Mouse (Mus musculus): ENCODE measurements at regions not wholly inside any gene's neighbourhood (a gene's known extent, or its start where the extent isn't known, plus 50 kb on each side); places are given as distances from the start of the nearest gene placed in this dataset.

DNA sequence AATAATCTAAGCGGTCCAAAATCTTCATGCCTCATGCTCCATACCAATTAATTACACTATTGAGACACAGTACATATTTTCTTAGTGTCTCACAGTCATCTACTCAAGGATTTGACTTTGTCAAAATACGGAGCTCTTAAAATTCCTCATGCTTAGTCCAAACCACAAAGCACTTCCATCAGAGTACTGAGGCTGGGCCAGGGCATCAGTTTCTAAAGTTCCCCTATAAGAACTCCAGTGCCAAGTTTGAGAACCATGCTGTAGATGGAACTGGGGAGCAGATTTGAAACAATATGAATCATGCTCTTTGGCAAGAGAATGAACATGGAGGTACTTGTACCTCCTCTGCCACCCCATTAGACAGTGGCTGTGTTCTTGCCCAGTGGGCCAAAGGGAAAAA, 176.9 kb downstream of the Ahr start:
- DNase-seq = no peak
- Histone ChIP-seq H3K4me3 (ENCODE audit: insufficient read depth, low read depth, low read length) (no peak overlapping the region), H3K27me3 (replicated peaks; ENCODE audit: control insufficient read depth, insufficient read depth, low read length) (no peaks in the 10 kb centered on the region), H3K27ac (ENCODE audit: insufficient read depth, low read depth, low read length) (no peak overlapping the region), H3K4me1 (ENCODE audit: control insufficient read depth, insufficient read depth, low read length) (no peaks in the 10 kb centered on the region), H3K36me3 (ENCODE audit: control insufficient read depth, insufficient read depth, low read length) (no peaks in the 10 kb centered on the region)
- no peak for TF ChIP-seq CTCF (conservative IDR thresholded peaks at IDR 0.05; ENCODE audit: insufficient read depth, insufficient read length, low read depth, low read length)
- TF ChIP-seq POLR2A (IDR thresholded peaks at IDR 0.05; ENCODE audit: low read depth, low read length) = no peak
- WGBS = 86% methylated on average over 2 of the region's 2 CpGs

DNA sequence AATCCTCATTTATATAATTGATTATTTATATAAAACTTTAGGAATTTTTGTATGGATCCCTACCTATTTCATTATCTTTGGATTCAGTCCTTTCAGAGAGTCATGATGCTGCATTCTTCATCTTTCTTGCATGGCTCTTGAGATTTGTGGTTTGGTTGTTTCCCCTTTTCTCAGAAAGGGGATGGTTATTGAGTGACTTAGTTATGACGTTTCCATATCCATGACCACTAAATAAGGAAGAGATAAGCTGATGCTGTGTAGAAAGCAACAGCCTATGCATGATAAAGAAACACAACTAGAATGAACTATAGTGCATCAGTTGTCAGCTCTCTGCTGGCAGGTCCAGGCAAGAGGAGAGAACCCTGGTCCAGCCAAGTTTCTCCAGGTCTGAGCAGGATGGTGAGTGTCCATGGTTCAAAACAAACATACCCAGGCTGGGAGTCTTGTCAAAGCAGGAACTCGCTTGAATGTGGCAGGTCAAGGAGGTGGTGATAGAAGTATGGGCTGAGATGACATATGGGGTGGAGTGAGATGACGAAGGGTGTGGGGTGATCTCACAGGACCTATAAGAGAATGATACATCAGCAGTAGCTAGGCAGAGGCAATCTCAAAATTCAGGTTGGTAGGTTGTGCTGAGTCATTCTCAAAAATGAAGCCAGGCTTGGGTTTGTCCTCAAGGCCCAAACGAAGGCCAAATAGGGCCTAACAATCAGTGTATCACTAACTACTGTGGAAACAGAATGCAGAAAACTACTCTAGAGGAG, 196.5 kb downstream of the Ahr start:
- 87% methylated on average over 4 of the region's 4 CpGs for WGBS
- H3K36me3 ChIP-seq (ENCODE audit: control insufficient read depth, insufficient read depth, low read length) = no peaks in the 10 kb centered on the region
- H3K4me1 ChIP-seq (ENCODE audit: control insufficient read depth, insufficient read depth, low read length) = no peaks in the 10 kb centered on the region
- no peak overlapping the region for H3K4me3 ChIP-seq (ENCODE audit: insufficient read depth, low read depth, low read length)
- no peaks in the 10 kb centered on the region for H3K27me3 ChIP-seq (replicated peaks; ENCODE audit: control insufficient read depth, insufficient read depth, low read length)
- H3K27ac ChIP-seq (ENCODE audit: insufficient read depth, low read depth, low read length) = no peak overlapping the region
- TF ChIP-seq POLR2A (IDR thresholded peaks at IDR 0.05; ENCODE audit: low read depth, low read length) = no peak
- TF ChIP-seq CTCF (conservative IDR thresholded peaks at IDR 0.05; ENCODE audit: insufficient read depth, insufficient read length, low read depth, low read length) = no peak
- DNase-seq = no peak

DNA sequence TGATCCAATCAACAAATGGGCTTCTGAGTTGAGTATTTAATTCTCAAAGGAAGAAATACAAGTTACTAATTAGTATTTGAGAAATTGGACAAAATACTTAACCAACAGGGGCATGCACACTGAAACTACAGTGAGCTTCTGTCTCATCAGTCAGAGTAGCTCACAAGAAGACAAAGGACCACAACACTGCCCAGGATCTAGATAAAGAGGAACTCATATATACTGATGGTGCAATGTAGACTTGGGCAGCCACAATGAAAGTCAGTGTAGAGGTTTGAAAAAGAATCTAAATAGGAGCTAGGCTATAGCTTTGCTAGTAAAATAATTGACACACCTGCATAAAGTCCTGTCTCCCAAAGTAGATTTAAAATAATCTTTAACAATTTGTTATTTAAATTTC, 198.5 kb downstream of the Ahr start:
- H3K27ac ChIP-seq (ENCODE audit: insufficient read depth, low read depth, low read length) = no peak overlapping the region
- no peak for DNase-seq
- no peak for TF ChIP-seq CTCF (conservative IDR thresholded peaks at IDR 0.05; ENCODE audit: insufficient read depth, insufficient read length, low read depth, low read length)
- no peak for TF ChIP-seq POLR2A (IDR thresholded peaks at IDR 0.05; ENCODE audit: low read depth, low read length)
- no peak overlapping the region for H3K4me3 ChIP-seq (ENCODE audit: insufficient read depth, low read depth, low read length)
- H3K36me3 ChIP-seq (ENCODE audit: control insufficient read depth, insufficient read depth, low read length) = no peaks in the 10 kb centered on the region
- no peaks in the 10 kb centered on the region for H3K4me1 ChIP-seq (ENCODE audit: control insufficient read depth, insufficient read depth, low read length)
- H3K27me3 ChIP-seq (replicated peaks; ENCODE audit: control insufficient read depth, insufficient read depth, low read length) = no peaks in the 10 kb centered on the region

DNA sequence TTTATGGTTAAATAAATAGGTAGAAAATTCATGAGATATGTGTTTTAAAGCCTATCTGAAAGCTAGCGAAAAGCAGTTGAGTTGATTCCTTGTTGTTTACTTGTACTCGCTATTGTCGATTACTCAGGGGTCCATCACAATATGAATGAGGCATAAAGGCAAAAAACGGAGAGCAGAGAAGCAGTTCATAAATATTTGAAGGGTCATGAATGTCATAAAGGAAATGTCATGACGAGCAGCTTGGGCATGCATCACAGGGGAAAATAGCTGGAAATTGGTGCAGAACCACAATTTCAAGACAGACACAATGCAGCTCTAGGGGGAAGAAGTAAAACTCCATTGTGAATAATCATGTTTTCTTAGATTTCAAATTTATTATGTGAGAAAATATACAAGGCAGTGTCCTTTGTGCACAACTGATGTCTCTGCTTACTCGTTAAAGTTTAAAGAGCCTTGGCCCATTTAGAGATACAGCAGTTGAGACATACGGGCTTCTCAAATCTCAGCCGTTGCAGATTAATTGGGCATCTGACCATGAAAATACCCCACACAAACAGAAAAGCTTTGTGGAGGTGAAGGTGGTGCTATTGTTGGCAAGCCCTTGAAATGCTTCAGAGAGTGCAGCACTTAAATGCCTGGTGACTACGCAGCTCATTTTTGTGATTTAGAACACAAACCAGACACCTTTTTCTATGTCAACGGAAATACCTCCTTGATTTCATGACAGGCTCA, 200.3 kb downstream of the Ahr start:
- H3K27ac ChIP-seq (ENCODE audit: insufficient read depth, low read depth, low read length) = no peak overlapping the region
- no peak overlapping the region for H3K4me3 ChIP-seq (ENCODE audit: insufficient read depth, low read depth, low read length)
- H3K36me3 ChIP-seq (ENCODE audit: control insufficient read depth, insufficient read depth, low read length) = no peaks in the 10 kb centered on the region
- no peak for DNase-seq
- TF ChIP-seq POLR2A (IDR thresholded peaks at IDR 0.05; ENCODE audit: low read depth, low read length) (no peak), CTCF (conservative IDR thresholded peaks at IDR 0.05; ENCODE audit: insufficient read depth, insufficient read length, low read depth, low read length) (no peak)
- no peaks in the 10 kb centered on the region for H3K4me1 ChIP-seq (ENCODE audit: control insufficient read depth, insufficient read depth, low read length)
- H3K27me3 ChIP-seq (replicated peaks; ENCODE audit: control insufficient read depth, insufficient read depth, low read length) = no peaks in the 10 kb centered on the region
- WGBS = 51% methylated on average over 10 of the region's 10 CpGs

DNA sequence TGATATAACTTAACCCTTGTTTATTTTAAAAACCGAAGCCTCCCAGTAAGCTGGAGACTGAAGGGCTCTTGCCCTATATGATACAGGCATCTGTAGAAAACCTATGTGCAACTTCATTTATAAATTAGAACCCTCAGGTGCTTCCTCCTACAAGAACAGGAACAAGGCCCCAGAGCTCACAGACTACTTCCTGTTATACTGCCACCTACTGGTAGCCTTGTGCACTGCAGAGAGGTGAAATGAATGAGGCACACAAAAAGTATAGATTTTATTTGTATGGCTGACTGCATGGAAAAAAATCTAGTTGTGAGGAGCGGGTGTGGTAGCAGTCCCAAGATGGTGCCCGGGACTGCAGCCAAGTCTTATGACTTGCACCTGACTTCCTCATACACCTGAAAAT, 203.5 kb downstream of the Ahr start:
- 96% methylated on average over 3 of the region's 3 CpGs for WGBS
- H3K4me1 ChIP-seq (ENCODE audit: control insufficient read depth, insufficient read depth, low read length) = no peaks in the 10 kb centered on the region
- TF ChIP-seq CTCF (conservative IDR thresholded peaks at IDR 0.05; ENCODE audit: insufficient read depth, insufficient read length, low read depth, low read length) (peak; percentile 44), POLR2A (IDR thresholded peaks at IDR 0.05; ENCODE audit: low read depth, low read length) (no peak)
- H3K4me3 ChIP-seq (ENCODE audit: insufficient read depth, low read depth, low read length) = no peak overlapping the region
- H3K27ac ChIP-seq (ENCODE audit: insufficient read depth, low read depth, low read length) = no peak overlapping the region
- no peaks in the 10 kb centered on the region for H3K36me3 ChIP-seq (ENCODE audit: control insufficient read depth, insufficient read depth, low read length)
- DNase-seq = no peak
- H3K27me3 ChIP-seq (replicated peaks; ENCODE audit: control insufficient read depth, insufficient read depth, low read length) = no peaks in the 10 kb centered on the region

DNA sequence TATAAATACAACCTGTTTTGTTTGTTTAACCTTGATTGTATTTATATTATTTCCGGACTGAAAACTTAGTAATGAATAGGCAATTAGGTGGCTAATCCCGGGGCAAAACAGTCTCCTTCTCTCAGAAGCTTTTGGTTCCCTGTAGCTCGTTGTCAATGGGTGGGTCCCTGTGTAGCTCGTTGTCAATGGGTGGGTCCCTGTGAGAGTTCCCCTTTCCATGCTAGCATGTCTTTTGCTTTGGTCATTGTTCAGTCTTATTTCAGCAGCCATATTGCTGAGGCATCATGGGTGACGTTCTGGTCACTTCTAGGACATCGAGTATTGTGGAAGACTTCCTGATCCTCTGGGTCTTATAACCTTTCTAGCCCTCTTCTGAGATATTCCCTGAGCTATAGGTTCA, 205.1 kb downstream of the Ahr start:
- no peaks in the 10 kb centered on the region for H3K36me3 ChIP-seq (ENCODE audit: control insufficient read depth, insufficient read depth, low read length)
- no peak for DNase-seq
- TF ChIP-seq POLR2A (IDR thresholded peaks at IDR 0.05; ENCODE audit: low read depth, low read length) (no peak), CTCF (conservative IDR thresholded peaks at IDR 0.05; ENCODE audit: insufficient read depth, insufficient read length, low read depth, low read length) (no peak)
- no peaks in the 10 kb centered on the region for H3K27me3 ChIP-seq (replicated peaks; ENCODE audit: control insufficient read depth, insufficient read depth, low read length)
- H3K4me1 ChIP-seq (ENCODE audit: control insufficient read depth, insufficient read depth, low read length) = no peaks in the 10 kb centered on the region
- H3K4me3 ChIP-seq (ENCODE audit: insufficient read depth, low read depth, low read length) = no peak overlapping the region
- 84% methylated on average over 6 of the region's 6 CpGs for WGBS
- H3K27ac ChIP-seq (ENCODE audit: insufficient read depth, low read depth, low read length) = no peak overlapping the region

DNA sequence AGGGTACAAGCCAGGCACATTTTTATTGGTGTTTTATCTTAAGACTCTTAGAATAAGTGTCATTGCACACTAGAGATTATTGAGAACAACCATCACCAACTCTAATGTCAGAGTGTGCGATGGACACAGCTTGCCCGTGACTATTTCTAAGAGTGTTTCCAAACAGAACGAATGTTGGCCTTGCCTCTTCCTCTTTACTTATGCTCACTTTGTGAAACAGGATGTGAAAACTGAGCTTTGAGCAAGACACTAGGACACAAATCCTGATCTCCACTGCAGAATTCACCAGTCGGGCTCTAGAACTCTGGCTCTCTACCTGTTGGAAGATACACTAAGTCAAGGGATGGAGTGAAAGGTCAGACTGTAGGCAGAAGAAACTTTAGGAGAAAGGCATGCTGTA, 215.3 kb downstream of the Ahr start:
- no peak overlapping the region for H3K4me3 ChIP-seq (ENCODE audit: insufficient read depth, low read depth, low read length)
- no peaks in the 10 kb centered on the region for H3K4me1 ChIP-seq (ENCODE audit: control insufficient read depth, insufficient read depth, low read length)
- no peaks in the 10 kb centered on the region for H3K36me3 ChIP-seq (ENCODE audit: control insufficient read depth, insufficient read depth, low read length)
- H3K27ac ChIP-seq (ENCODE audit: insufficient read depth, low read depth, low read length) = no peak overlapping the region
- no peak for DNase-seq
- 86% methylated on average over 4 of the region's 4 CpGs for WGBS
- no peaks in the 10 kb centered on the region for H3K27me3 ChIP-seq (replicated peaks; ENCODE audit: control insufficient read depth, insufficient read depth, low read length)
- TF ChIP-seq POLR2A (IDR thresholded peaks at IDR 0.05; ENCODE audit: low read depth, low read length) (no peak), CTCF (conservative IDR thresholded peaks at IDR 0.05; ENCODE audit: insufficient read depth, insufficient read length, low read depth, low read length) (no peak)
